Mouse (Mus musculus): ENCODE results near the gene Cgref1.

DNA sequence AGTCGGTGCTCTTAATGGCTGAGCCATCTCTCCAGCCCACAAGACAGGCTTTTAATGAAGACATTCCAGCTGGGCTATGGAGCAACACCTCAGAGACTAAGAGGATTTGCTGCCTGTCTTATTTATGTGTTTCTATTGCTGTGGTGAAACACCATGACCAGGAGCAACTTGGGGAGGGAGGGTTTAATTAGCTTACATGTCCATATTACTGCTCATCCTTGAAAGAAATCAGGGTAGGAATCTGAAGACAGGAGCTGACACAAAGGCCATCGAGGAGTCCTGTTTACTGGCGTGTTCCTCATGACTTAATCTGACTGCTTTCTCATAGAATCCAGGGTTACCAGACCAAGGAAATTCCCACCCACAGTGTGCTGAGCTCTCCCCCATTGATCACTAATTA, 18.5 kb upstream of the Cgref1 start:
- no peak for TF ChIP-seq POLR2A (IDR thresholded peaks at IDR 0.05; ENCODE audit: control insufficient read depth, low read depth, low read length)
- no peak for TF ChIP-seq CTCF (IDR thresholded peaks at IDR 0.05; ENCODE audit: control insufficient read depth, insufficient read depth, insufficient replicate concordance, low read depth, low read length)

Measured in testis, adult 2 months (tissue).